In genomic region chr5:147277547-147277925, GRCm38 (mm10) we compare ENCODE assay signal across 32 mouse cellular contexts. TPM values are rescaled to one million over a fixed set of nuclear protein-coding genes. Genes with fewer than 3 reads are reported as not detected.
DNase-seq lines count a peak whose midpoint lies in the region; ATAC-seq and TF ChIP-seq lines count a peak whose summit lies in the region.
"Had no signal": no experiment of that assay in that cellular context is flagged by ENCODE, and none has a peak within 500 bp of the region (broad histone marks: within the 10 kb centered on the region; RNA-seq: fewer than 3 reads in every experiment).

No protein-coding gene starts in this region.

- under 1% methylated on average over 13 of the region's 13 CpGs for WGBS in heart, embryonic 15.5 days
- WGBS in liver, embryonic 11.5 days, result 1% methylated on average over 13 of the region's 13 CpGs

- H3K9ac ChIP-seq in heart, embryonic 15.5 days, result no peak overlapping the region
- no peak overlapping the region for H3K9ac ChIP-seq in liver, embryonic 11.5 days (ENCODE audit: low read depth, low read length)
- H3K9ac ChIP-seq in ES-Bruce4 (ENCODE audit: low read depth, poor library complexity, severe bottlenecking), result no peak overlapping the region
- H3K9ac ChIP-seq: embryonic facial prominence, embryonic 15.5 days; hindbrain, embryonic 15.5 days; liver, embryonic 15.5 days; lung, embryonic 15.5 days; midbrain, embryonic 12.5 days; neural tube, embryonic 12.5 days had no signal

- peaks cover 87% of the 10 kb centered on the region for H3K27me3 ChIP-seq in heart, embryonic 15.5 days
- H3K27me3 ChIP-seq in liver, embryonic 11.5 days (replicated peaks; ENCODE audit: control insufficient read depth, insufficient read depth, low read length), result peaks cover 82% of the 10 kb centered on the region
- peaks cover 21% of the 10 kb centered on the region for H3K27me3 ChIP-seq in ES-Bruce4 (ENCODE audit: control insufficient read depth, insufficient read depth, low read length, poor library complexity, severe bottlenecking)

- H3K4me2 ChIP-seq in heart, embryonic 15.5 days, result no peak overlapping the region
- 0 out of 2 replicates have a peak overlapping the region, but pooled peaks have one; percentile 5 for H3K4me2 ChIP-seq in liver, embryonic 11.5 days
- H3K4me2 ChIP-seq: embryonic facial prominence, embryonic 15.5 days; hindbrain, embryonic 15.5 days; liver, embryonic 15.5 days; lung, embryonic 15.5 days; midbrain, embryonic 12.5 days; neural tube, embryonic 12.5 days had no signal

- H3K4me1 ChIP-seq in heart, embryonic 15.5 days (replicated peaks), result peaks cover 3% of the 10 kb centered on the region; the same call in 1 of the 2 replicates
- no peaks in the 10 kb centered on the region for H3K4me1 ChIP-seq in liver, embryonic 11.5 days (replicated peaks; ENCODE audit: control insufficient read depth, insufficient read depth, low read length)
- H3K4me1 ChIP-seq in ES-Bruce4 (ENCODE audit: control insufficient read depth, insufficient read depth, low read length), result no peaks in the 10 kb centered on the region
- H3K4me1 ChIP-seq: hindbrain, embryonic 15.5 days; liver, embryonic 15.5 days; lung, embryonic 15.5 days; midbrain, embryonic 12.5 days had no signal

- H3K36me3 ChIP-seq in heart, embryonic 15.5 days, result no peaks in the 10 kb centered on the region
- H3K36me3 ChIP-seq in liver, embryonic 11.5 days (ENCODE audit: control insufficient read depth, insufficient read depth, low read length), result no peaks in the 10 kb centered on the region
- H3K36me3 ChIP-seq in ES-Bruce4 (ENCODE audit: control insufficient read depth, insufficient read depth, low read length, poor library complexity, severe bottlenecking), result no peaks in the 10 kb centered on the region
- H3K36me3 ChIP-seq: embryonic facial prominence, embryonic 15.5 days; hindbrain, embryonic 15.5 days; liver, embryonic 15.5 days; lung, embryonic 15.5 days; midbrain, embryonic 12.5 days; neural tube, embryonic 12.5 days had no signal

- no peak for ATAC-seq in heart, embryonic 15.5 days (replicated peaks; ENCODE audit: insufficient number of reproducible peaks, insufficient read depth, low FRiP score, low read depth)
- no peak for ATAC-seq in liver, embryonic 11.5 days (replicated peaks; ENCODE audit: low FRiP score)
- ATAC-seq: forebrain, embryonic 16.5 days had no signal

- TF ChIP-seq POLR2A in ES-Bruce4 (IDR thresholded peaks at IDR 0.05; ENCODE audit: insufficient read depth, low read length), result no peak

- H3K9me3 ChIP-seq in heart, embryonic 15.5 days (replicated peaks), result no peaks in the 10 kb centered on the region
- no peaks in the 10 kb centered on the region for H3K9me3 ChIP-seq in liver, embryonic 11.5 days (ENCODE audit: control insufficient read depth, low read length)
- H3K9me3 ChIP-seq in ES-Bruce4 (replicated peaks; ENCODE audit: control insufficient read depth, insufficient read depth, low read length, poor library complexity, severe bottlenecking), result no peaks in the 10 kb centered on the region
- H3K9me3 ChIP-seq: embryonic facial prominence, embryonic 15.5 days; liver, embryonic 15.5 days; lung, embryonic 15.5 days; midbrain, embryonic 12.5 days; neural tube, embryonic 12.5 days had no signal

- no peak for TF ChIP-seq CTCF in ES-Bruce4 (IDR thresholded peaks at IDR 0.05; ENCODE audit: low read depth, low read length)

- TF ChIP-seq EP300 in ES-Bruce4 (IDR thresholded peaks at IDR 0.05; ENCODE audit: insufficient read depth, low read depth, low read length), result no peak

- H3K27ac ChIP-seq in heart, embryonic 15.5 days, result no peak overlapping the region
- no peak overlapping the region for H3K27ac ChIP-seq in liver, embryonic 11.5 days (ENCODE audit: low read depth, low read length)
- H3K27ac ChIP-seq in ES-Bruce4 (ENCODE audit: insufficient read depth, low read length), result no peak overlapping the region
- H3K27ac ChIP-seq: embryonic facial prominence, embryonic 15.5 days; hindbrain, embryonic 15.5 days; liver, embryonic 15.5 days; lung, embryonic 15.5 days; macrophage; midbrain, embryonic 12.5 days; neural tube, embryonic 12.5 days had no signal

- H3K4me3 ChIP-seq in heart, embryonic 15.5 days, result peak overlapping the region; percentile 5; the same call in 1 of the 2 replicates
- H3K4me3 ChIP-seq in liver, embryonic 11.5 days (ENCODE audit: low read depth, low read length), result no peak overlapping the region
- peak overlapping the region; percentile 30 for H3K4me3 ChIP-seq in ES-Bruce4 (ENCODE audit: low read depth, low read length)
- H3K4me3 ChIP-seq: embryonic facial prominence, embryonic 15.5 days; hindbrain, embryonic 15.5 days; liver, embryonic 15.5 days; lung, embryonic 15.5 days; midbrain, embryonic 12.5 days; neural tube, embryonic 12.5 days had no signal

- DNase-seq in heart, postnatal 4 days, result no peak
- DNase-seq in liver, embryonic 11.5 days (ENCODE audit: low spot score), result no peak
- no peak for DNase-seq in liver
- DNase-seq in ZHBTc4 (ENCODE audit: low read depth, low spot score), result peak; percentile 61
- no peak for DNase-seq in embryo, embryonic 10 days (ENCODE audit: low spot score)
- DNase-seq: adrenal gland, postnatal 25 days; cerebellum, adult 8-10 months; cerebellum, postnatal 36 days; gastrocnemius, postnatal 14 days; heart, adult 11 months; heart, postnatal 14 days; kidney, postnatal 36 days; retina, postnatal 1 day; thymus, postnatal 14 days had no signal

RNA-seq across cellular contexts. Expression of gene Pdx1, which starts 7.8 kb away (rescaled TPM):
- polyA plus RNA-seq in heart, embryonic 15.5 days (2015; fragmentation: Nextera tagmentation; extraction: Ambion mirVana), result not detected in 2 replicates
- total RNA-seq in heart, postnatal 4 days (2021), result not detected
- polyA plus RNA-seq in liver, embryonic 11.5 days (2014; fragmentation: Nextera tagmentation; extraction: Ambion mirVana), result 0.47 and 0.94 TPM in 2 replicates
- polyA plus RNA-seq in ES-Bruce4 (2011; ENCODE audit: insufficient read depth, insufficient read length, low read depth, missing spikeins), result not detected in 2 replicates
- total RNA-seq: adrenal gland, postnatal 25 days; gastrocnemius, postnatal 14 days; heart, postnatal 14 days; layer of hippocampus, adult 8-10 months; left cerebral cortex, postnatal 14 days; monocyte, adult 5-6 weeks had no signal
- polyA plus RNA-seq: brain, embryonic 14.5 days; embryonic facial prominence, embryonic 15.5 days; forebrain, embryonic 16.5 days; hindbrain, embryonic 15.5 days; limb, embryonic 14.5 days; liver, embryonic 15.5 days; lung, embryonic 15.5 days; macrophage; midbrain, embryonic 12.5 days; neural tube, embryonic 12.5 days; spleen, adult 2 months; testis, adult 2 months had no signal

RNA-seq across cellular contexts. Expression of gene Cdx2, which starts 29.5 kb away (rescaled TPM):
- not detected in 2 replicates for polyA plus RNA-seq in heart, embryonic 15.5 days (2015; fragmentation: Nextera tagmentation; extraction: Ambion mirVana)
- not detected for total RNA-seq in heart, postnatal 4 days (2021)
- polyA plus RNA-seq in liver, embryonic 11.5 days (2014; fragmentation: Nextera tagmentation; extraction: Ambion mirVana), result 0.14 TPM in 1 of 2 replicates, not detected in the other
- polyA plus RNA-seq in ES-Bruce4 (2011; ENCODE audit: insufficient read depth, insufficient read length, low read depth, missing spikeins), result 0.70 and 1.1 TPM in 2 replicates
- total RNA-seq: adrenal gland, postnatal 25 days; gastrocnemius, postnatal 14 days; heart, postnatal 14 days; layer of hippocampus, adult 8-10 months; left cerebral cortex, postnatal 14 days; monocyte, adult 5-6 weeks had no signal
- polyA plus RNA-seq: brain, embryonic 14.5 days; embryonic facial prominence, embryonic 15.5 days; forebrain, embryonic 16.5 days; hindbrain, embryonic 15.5 days; kidney, embryonic 14.5 days; liver, embryonic 15.5 days; lung, embryonic 15.5 days; macrophage; midbrain, embryonic 12.5 days; neural tube, embryonic 12.5 days; spleen, adult 2 months; testis, adult 2 months had no signal

RNA-seq across cellular contexts. Expression of gene Urad, which starts 44.7 kb away (rescaled TPM):
- not detected in 2 replicates for polyA plus RNA-seq in heart, embryonic 15.5 days (2015; fragmentation: Nextera tagmentation; extraction: Ambion mirVana)
- not detected for total RNA-seq in heart, postnatal 4 days (2021)
- polyA plus RNA-seq in liver, embryonic 11.5 days (2014; fragmentation: Nextera tagmentation; extraction: Ambion mirVana), result 0.49 and 0.53 TPM in 2 replicates
- polyA plus RNA-seq in ES-Bruce4 (2011; ENCODE audit: insufficient read depth, insufficient read length, low read depth, missing spikeins), result not detected in 2 replicates
- total RNA-seq: gastrocnemius, postnatal 14 days; heart, postnatal 14 days; layer of hippocampus, adult 8-10 months; left cerebral cortex, postnatal 14 days; monocyte, adult 5-6 weeks had no signal
- polyA plus RNA-seq: brain, embryonic 14.5 days; embryonic facial prominence, embryonic 15.5 days; forebrain, embryonic 16.5 days; hindbrain, embryonic 15.5 days; kidney, embryonic 14.5 days; limb, embryonic 14.5 days; lung, embryonic 15.5 days; macrophage; midbrain, embryonic 12.5 days; neural tube, embryonic 12.5 days; spleen, adult 2 months; testis, adult 2 months had no signal
